ENCODE assay signal across 14 mouse cellular contexts in genomic region chr4:57824626-57825240, GRCm38 (mm10).
A peak's percentile ranks its signal among the peaks of the same experiment; 100 is the strongest.
DNase-seq lines count a peak whose midpoint lies in the region; ATAC-seq and TF ChIP-seq lines count a peak whose summit lies in the region.
"Had no signal": no experiment of that assay in that cellular context is flagged by ENCODE, and none has a peak within 500 bp of the region (broad histone marks: within the 10 kb centered on the region; RNA-seq: fewer than 3 reads in every experiment).

No protein-coding gene starts in this region.

- no peak for TF ChIP-seq CTCF in brain, embryonic 14.5 days (IDR thresholded peaks at IDR 0.05; ENCODE audit: borderline replicate concordance, extremely low read depth, insufficient read depth, insufficient read length)

- H3K9ac ChIP-seq in heart, embryonic 12.5 days, result no peak overlapping the region
- no peak overlapping the region for H3K9ac ChIP-seq in embryonic facial prominence, embryonic 13.5 days
- H3K9ac ChIP-seq in midbrain, embryonic 11.5 days (ENCODE audit: low read length), result no peak overlapping the region
- H3K9ac ChIP-seq: hindbrain, embryonic 15.5 days; liver, embryonic 15.5 days had no signal

- intact Hi-C loops in heart, postnatal 10 days (cut with DNase I), result no loop called here
- intact Hi-C loops in left cerebral cortex, postnatal 25 days (cut with DNase I), result no loop called here

- WGBS in heart, embryonic 12.5 days, result 40% methylated on average over 8 of the region's 8 CpGs
- WGBS in embryonic facial prominence, embryonic 13.5 days, result 27% methylated on average over 8 of the region's 8 CpGs
- WGBS in midbrain, embryonic 11.5 days, result 14% methylated on average over 8 of the region's 8 CpGs

- no peak overlapping the region for H3K4me3 ChIP-seq in heart, embryonic 12.5 days
- H3K4me3 ChIP-seq in embryonic facial prominence, embryonic 13.5 days, result no peak overlapping the region
- no peak overlapping the region for H3K4me3 ChIP-seq in midbrain, embryonic 11.5 days (ENCODE audit: low read depth, low read length)
- H3K4me3 ChIP-seq: hindbrain, embryonic 15.5 days; liver, embryonic 15.5 days had no signal

- TF ChIP-seq POLR2A in brain, embryonic 14.5 days (IDR thresholded peaks at IDR 0.05; ENCODE audit: borderline replicate concordance, extremely low read depth, insufficient read depth, insufficient read length, poor library complexity, severe bottlenecking), result no peak

- peaks cover 79% of the 10 kb centered on the region for H3K4me1 ChIP-seq in heart, embryonic 12.5 days (replicated peaks)
- peaks cover 33% of the 10 kb centered on the region for H3K4me1 ChIP-seq in embryonic facial prominence, embryonic 13.5 days
- peaks cover 22% of the 10 kb centered on the region for H3K4me1 ChIP-seq in midbrain, embryonic 11.5 days (ENCODE audit: control insufficient read depth, insufficient read depth, low read length)
- H3K4me1 ChIP-seq: liver, embryonic 15.5 days had no signal

- no peaks in the 10 kb centered on the region for H3K9me3 ChIP-seq in heart, embryonic 12.5 days (replicated peaks)
- no peaks in the 10 kb centered on the region for H3K9me3 ChIP-seq in embryonic facial prominence, embryonic 13.5 days
- H3K9me3 ChIP-seq in midbrain, embryonic 11.5 days (ENCODE audit: control insufficient read depth, low read length), result no peaks in the 10 kb centered on the region; the same call in 1 of the 2 replicates
- H3K9me3 ChIP-seq: hindbrain, embryonic 15.5 days; liver, embryonic 15.5 days had no signal

- H3K4me2 ChIP-seq in heart, embryonic 12.5 days, result no peak overlapping the region
- no peak overlapping the region for H3K4me2 ChIP-seq in embryonic facial prominence, embryonic 13.5 days
- H3K4me2 ChIP-seq in midbrain, embryonic 11.5 days, result no peak overlapping the region
- H3K4me2 ChIP-seq: hindbrain, embryonic 15.5 days; liver, embryonic 15.5 days had no signal

- H3K27ac ChIP-seq in heart, embryonic 12.5 days (ENCODE audit: poor library complexity, severe bottlenecking), result peak overlapping the region; percentile 47
- 0 out of 2 replicates have a peak overlapping the region, but pooled peaks have one; percentile 48 for H3K27ac ChIP-seq in embryonic facial prominence, embryonic 13.5 days
- H3K27ac ChIP-seq in midbrain, embryonic 11.5 days (ENCODE audit: low read depth, low read length), result peak overlapping the region; percentile 40; the same call in 1 of the 2 replicates
- H3K27ac ChIP-seq: hindbrain, embryonic 15.5 days; kidney, postnatal 0 days; liver, embryonic 15.5 days had no signal

- peaks cover 8% of the 10 kb centered on the region for H3K36me3 ChIP-seq in heart, embryonic 12.5 days
- H3K36me3 ChIP-seq in embryonic facial prominence, embryonic 13.5 days, result no peaks in the 10 kb centered on the region
- no peaks in the 10 kb centered on the region for H3K36me3 ChIP-seq in midbrain, embryonic 11.5 days (ENCODE audit: control insufficient read depth, insufficient read depth, low read length)
- H3K36me3 ChIP-seq: hindbrain, embryonic 15.5 days; liver, embryonic 15.5 days had no signal

- DNase-seq in heart, postnatal 10 days, result no peak
- peak; percentile 81 for DNase-seq in brain, embryonic 14.5 days (ENCODE audit: low read depth)
- DNase-seq in midbrain, embryonic 11.5 days (ENCODE audit: low spot score, missing footprints), result peak; percentile 93
- no peak for DNase-seq in cerebellum, adult 9-11 months
- no peak for DNase-seq in left cerebral cortex, postnatal 25 days (ENCODE audit: low spot score in 2 of 2)
- DNase-seq in layer of hippocampus, adult 9-10 months (ENCODE audit: low spot score), result no peak
- DNase-seq: adrenal gland, adult 8-10 months; left cerebral cortex, postnatal 4 days; thymus, postnatal 14 days had no signal

- no peak for ATAC-seq in heart, embryonic 12.5 days (ENCODE audit: insufficient number of reproducible peaks, low FRiP score)
- ATAC-seq in embryonic facial prominence, embryonic 13.5 days (ENCODE audit: insufficient number of reproducible peaks, insufficient read depth, low FRiP score, low TSS enrichment, low read depth), result no peak
- peak; percentile 89 for ATAC-seq in midbrain, embryonic 11.5 days (ENCODE audit: low FRiP score)

- no peaks in the 10 kb centered on the region for H3K27me3 ChIP-seq in heart, embryonic 12.5 days (replicated peaks)
- H3K27me3 ChIP-seq in embryonic facial prominence, embryonic 13.5 days, result no peaks in the 10 kb centered on the region
- H3K27me3 ChIP-seq in midbrain, embryonic 11.5 days (ENCODE audit: control insufficient read depth, insufficient read depth, low read length), result peaks cover 34% of the 10 kb centered on the region
- H3K27me3 ChIP-seq: hindbrain, embryonic 15.5 days; liver, embryonic 15.5 days had no signal

Comparison
In these comparisons a context has a peak if more than half of its experiments do, and no peak if none do; other contexts are left out.
1. DNase-seq: peak in brain, embryonic 14.5 days (single experiment) and midbrain, embryonic 11.5 days (single experiment); none in heart, postnatal 10 days (0 of 2), cerebellum, adult 9-11 months (single experiment), left cerebral cortex, postnatal 25 days (0 of 2) and layer of hippocampus, adult 9-10 months (single experiment).
2. Peak in every context shown above with its lines, with median percentiles within 50 percentile points of each other: H3K27ac ChIP-seq.